Mouse (Mus musculus): ENCODE results near the gene Mier1. TPM values are rescaled to one million over a fixed set of nuclear protein-coding genes. Genes with fewer than 3 reads are reported as not detected.

Mier1 gene
- 38.9 and 54.5 TPM in 2 replicates for polyA plus RNA-seq (2014; fragmentation: Nextera tagmentation; extraction: Ambion mirVana)

DNA sequence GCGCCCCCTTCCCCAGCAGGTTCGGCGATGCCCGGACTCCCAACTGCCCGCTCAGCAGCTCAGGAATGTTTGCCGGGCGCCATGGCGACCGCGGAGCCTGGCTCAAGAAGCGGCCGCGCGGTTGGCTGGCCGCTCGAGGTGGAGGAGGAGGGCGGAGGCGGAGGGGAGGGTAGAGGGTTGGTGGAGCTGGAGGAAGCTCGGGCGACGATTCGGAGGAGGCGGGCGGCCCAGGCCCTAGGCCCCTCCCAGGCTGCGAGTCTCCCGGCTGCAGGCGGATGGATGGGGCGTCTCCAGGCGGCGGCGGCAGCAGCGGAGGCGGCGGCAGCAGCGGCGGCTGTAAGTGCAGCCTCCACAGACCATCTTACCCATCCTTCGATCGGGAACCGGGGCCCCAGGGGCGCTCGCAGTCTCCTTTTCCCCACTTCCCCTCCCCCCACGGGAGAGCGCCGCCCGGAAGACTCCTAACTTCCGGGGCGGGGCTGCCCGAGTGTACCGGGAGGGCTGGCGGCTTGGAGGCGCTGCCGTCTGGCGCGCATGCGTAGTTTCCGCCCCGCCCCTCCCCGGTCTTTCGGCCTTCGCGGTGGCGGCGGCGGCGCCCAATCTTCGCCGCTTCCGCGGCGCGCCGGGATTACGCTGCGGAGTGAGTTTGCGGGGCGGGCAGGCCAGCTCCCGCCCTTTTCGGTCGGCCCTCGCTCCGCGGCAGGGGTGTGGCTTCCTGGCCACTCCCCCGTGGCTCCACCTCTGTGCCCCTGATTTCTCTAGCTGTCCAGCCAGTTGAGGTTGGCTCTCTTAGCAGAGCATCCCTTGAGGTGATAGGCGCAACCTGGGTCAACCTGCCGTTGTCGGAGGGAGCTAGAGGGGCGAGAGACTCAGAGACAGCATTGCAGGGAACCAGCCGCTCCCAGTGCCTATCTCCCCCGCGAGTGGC is at the start of gene Mier1, which contains the start of gene Wdr78:
Gene Mier1, plus strand, starts transcription at position 207 of the 928 bp plus-strand sequence.
Gene Wdr78, minus strand, starts transcription at position 372 of the 928 bp plus-strand sequence.
- H3K27me3 ChIP-seq (ENCODE audit: control insufficient read depth, insufficient read depth, low read length) = no peaks in the 10 kb centered on the region
- WGBS = under 1% methylated on average over 83 of the region's 90 CpGs
- H3K4me3 ChIP-seq (ENCODE audit: low read length) = peak within 1 kb of the TSS; percentile 88
- H3K9ac ChIP-seq (ENCODE audit: low read depth, low read length) = peak within 1 kb of the TSS; percentile 85
- H3K27ac ChIP-seq (ENCODE audit: low read depth, low read length) = peak within 1 kb of the TSS; percentile 99
- no peaks in the 10 kb centered on the region for H3K9me3 ChIP-seq (ENCODE audit: control insufficient read depth, low read length)
- H3K36me3 ChIP-seq (ENCODE audit: control insufficient read depth, insufficient read depth, low read length) = peaks cover 6% of the 10 kb centered on the region; the same call in 1 of the 2 replicates
- H3K4me2 ChIP-seq (replicated peaks; ENCODE audit: low read depth, low read length) = peak within 1 kb of the TSS; percentile 78
- ATAC-seq (ENCODE audit: low FRiP score, low TSS enrichment) = peak; percentile 99
- H3K4me1 ChIP-seq (ENCODE audit: control insufficient read depth, insufficient read depth, low read length) = peaks cover 20% of the 10 kb centered on the region

DNA sequence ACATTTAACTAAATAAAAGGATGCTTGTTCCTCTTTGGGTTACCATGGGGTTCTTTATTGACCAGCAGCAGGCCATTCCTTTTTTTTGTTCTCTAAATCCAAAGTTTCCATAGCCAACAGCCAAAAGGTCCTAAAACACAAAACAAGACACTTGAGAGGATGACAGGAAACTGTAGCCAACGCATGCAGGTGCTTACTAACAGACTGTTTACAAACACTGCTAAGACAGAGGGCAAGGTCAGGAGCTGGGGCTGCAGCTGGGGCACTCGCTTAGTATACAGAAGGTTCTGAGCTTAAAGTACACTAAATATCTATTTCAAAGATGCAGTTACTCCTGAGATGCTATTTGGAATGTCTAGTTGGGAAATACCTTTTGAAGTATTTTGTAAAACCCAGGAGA is 49.8 kb upstream of the Mier1 start:
- ATAC-seq (ENCODE audit: low FRiP score, low TSS enrichment) = no peak
- Histone ChIP-seq H3K27me3 (ENCODE audit: control insufficient read depth, insufficient read depth, low read length) (no peaks in the 10 kb centered on the region), H3K4me3 (ENCODE audit: low read length) (no peak overlapping the region), H3K36me3 (ENCODE audit: control insufficient read depth, insufficient read depth, low read length) (no peaks in the 10 kb centered on the region), H3K4me1 (ENCODE audit: control insufficient read depth, insufficient read depth, low read length) (no peaks in the 10 kb centered on the region), H3K9ac (ENCODE audit: low read depth, low read length) (no peak overlapping the region), H3K27ac (ENCODE audit: low read depth, low read length) (no peak overlapping the region), H3K4me2 (replicated peaks; ENCODE audit: low read depth, low read length) (no peak overlapping the region), H3K9me3 (ENCODE audit: control insufficient read depth, low read length) (no peaks in the 10 kb centered on the region)
- 63% methylated on average over 2 of the region's 2 CpGs for WGBS

DNA sequence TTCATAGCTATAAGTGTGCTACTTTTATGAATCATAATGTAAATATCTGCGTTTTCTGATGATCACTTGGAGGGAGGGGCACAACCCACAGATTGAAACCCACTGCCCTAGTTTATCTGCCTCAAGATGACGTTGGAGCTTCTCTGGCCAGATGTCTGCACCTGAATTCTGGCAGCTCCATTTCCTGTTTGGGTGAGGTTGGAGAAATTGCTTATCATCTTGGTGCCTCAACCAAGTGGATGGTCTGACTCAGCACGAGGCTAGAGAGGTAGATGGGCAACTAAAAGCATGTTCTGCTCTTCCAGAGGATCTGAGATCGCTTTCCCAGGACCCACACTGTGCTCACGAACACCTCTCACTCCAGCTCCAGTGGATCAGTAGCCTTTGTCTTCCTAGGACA is 49.2 kb upstream of the Mier1 start:
- Histone ChIP-seq H3K4me2 (replicated peaks; ENCODE audit: low read depth, low read length) (no peak overlapping the region), H3K27ac (ENCODE audit: low read depth, low read length) (no peak overlapping the region), H3K4me1 (ENCODE audit: control insufficient read depth, insufficient read depth, low read length) (no peaks in the 10 kb centered on the region), H3K36me3 (ENCODE audit: control insufficient read depth, insufficient read depth, low read length) (no peaks in the 10 kb centered on the region), H3K9ac (ENCODE audit: low read depth, low read length) (no peak overlapping the region), H3K27me3 (ENCODE audit: control insufficient read depth, insufficient read depth, low read length) (no peaks in the 10 kb centered on the region), H3K4me3 (ENCODE audit: low read length) (no peak overlapping the region), H3K9me3 (ENCODE audit: control insufficient read depth, low read length) (no peaks in the 10 kb centered on the region)
- ATAC-seq (ENCODE audit: low FRiP score, low TSS enrichment) = no peak
- WGBS = 87% methylated on average over 5 of the region's 5 CpGs

DNA sequence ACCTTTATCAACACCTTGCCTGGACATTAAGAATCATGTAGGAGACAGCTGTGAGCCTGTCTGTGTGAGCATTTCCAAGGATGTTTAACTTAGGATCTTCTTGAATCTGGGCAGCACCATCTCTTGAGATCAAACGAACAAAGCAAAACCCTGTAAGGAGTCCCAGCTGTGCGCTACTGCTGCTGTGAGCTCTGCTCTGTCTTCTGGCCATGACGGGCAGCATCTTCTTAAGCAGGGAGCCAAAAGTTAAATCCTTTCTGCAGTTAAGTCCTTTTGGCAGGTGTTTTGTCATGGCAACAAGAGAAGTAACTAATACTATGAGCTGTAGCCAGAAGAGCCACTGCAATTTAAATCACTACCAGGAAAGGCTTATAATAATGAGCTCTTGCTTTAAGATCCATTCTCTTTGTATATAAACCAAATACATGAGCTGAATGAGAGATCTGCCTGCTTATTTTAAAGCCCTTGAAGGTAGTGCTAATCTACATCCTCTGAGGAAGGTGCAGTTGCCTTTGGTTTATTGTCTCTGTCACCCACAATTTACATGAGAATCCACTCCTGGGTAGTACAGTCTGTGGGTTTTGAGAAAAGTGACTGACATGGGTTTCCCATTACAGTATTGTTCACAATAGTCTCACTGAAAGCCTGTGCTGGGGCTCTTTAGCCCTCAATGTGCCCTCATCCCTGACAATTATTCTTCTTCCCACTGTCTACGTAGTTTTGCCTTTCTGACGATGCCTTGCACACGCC is 46.1 kb upstream of the Mier1 start:
- H3K4me3 ChIP-seq (ENCODE audit: low read length) = no peak overlapping the region
- WGBS = 82% methylated on average over 6 of the region's 6 CpGs
- no peak overlapping the region for H3K4me2 ChIP-seq (replicated peaks; ENCODE audit: low read depth, low read length)
- H3K27me3 ChIP-seq (ENCODE audit: control insufficient read depth, insufficient read depth, low read length) = no peaks in the 10 kb centered on the region
- no peak overlapping the region for H3K9ac ChIP-seq (ENCODE audit: low read depth, low read length)
- H3K9me3 ChIP-seq (ENCODE audit: control insufficient read depth, low read length) = no peaks in the 10 kb centered on the region
- no peak for ATAC-seq (ENCODE audit: low FRiP score, low TSS enrichment)
- H3K4me1 ChIP-seq (ENCODE audit: control insufficient read depth, insufficient read depth, low read length) = no peaks in the 10 kb centered on the region
- no peaks in the 10 kb centered on the region for H3K36me3 ChIP-seq (ENCODE audit: control insufficient read depth, insufficient read depth, low read length)
- no peak overlapping the region for H3K27ac ChIP-seq (ENCODE audit: low read depth, low read length)

DNA sequence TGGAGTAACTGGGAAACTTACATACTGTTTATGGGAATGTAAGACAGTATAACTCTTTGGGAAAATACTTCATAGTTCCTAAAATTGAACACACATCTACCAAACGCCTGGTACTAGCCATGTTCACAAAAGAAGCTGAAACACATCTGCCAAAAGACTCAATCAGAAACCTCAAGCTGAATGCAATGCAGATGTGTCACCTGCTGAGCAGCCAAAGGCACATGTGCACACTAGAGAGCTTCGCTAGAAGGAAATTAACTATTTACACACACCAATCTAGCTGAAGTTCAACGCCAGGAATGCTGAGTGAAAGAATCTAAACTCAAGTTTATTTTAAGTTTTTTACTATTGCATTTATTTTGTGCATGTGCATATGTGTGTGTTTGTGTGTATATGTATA is 43.6 kb upstream of the Mier1 start:
- Histone ChIP-seq H3K27ac (ENCODE audit: low read depth, low read length) (no peak overlapping the region), H3K4me1 (ENCODE audit: control insufficient read depth, insufficient read depth, low read length) (no peaks in the 10 kb centered on the region), H3K9me3 (ENCODE audit: control insufficient read depth, low read length) (no peaks in the 10 kb centered on the region), H3K27me3 (ENCODE audit: control insufficient read depth, insufficient read depth, low read length) (no peaks in the 10 kb centered on the region), H3K9ac (ENCODE audit: low read depth, low read length) (no peak overlapping the region), H3K4me3 (ENCODE audit: low read length) (no peak overlapping the region), H3K36me3 (ENCODE audit: control insufficient read depth, insufficient read depth, low read length) (no peaks in the 10 kb centered on the region), H3K4me2 (replicated peaks; ENCODE audit: low read depth, low read length) (no peak overlapping the region)
- no peak for ATAC-seq (ENCODE audit: low FRiP score, low TSS enrichment)
- 79% methylated on average over 3 of the region's 3 CpGs for WGBS

DNA sequence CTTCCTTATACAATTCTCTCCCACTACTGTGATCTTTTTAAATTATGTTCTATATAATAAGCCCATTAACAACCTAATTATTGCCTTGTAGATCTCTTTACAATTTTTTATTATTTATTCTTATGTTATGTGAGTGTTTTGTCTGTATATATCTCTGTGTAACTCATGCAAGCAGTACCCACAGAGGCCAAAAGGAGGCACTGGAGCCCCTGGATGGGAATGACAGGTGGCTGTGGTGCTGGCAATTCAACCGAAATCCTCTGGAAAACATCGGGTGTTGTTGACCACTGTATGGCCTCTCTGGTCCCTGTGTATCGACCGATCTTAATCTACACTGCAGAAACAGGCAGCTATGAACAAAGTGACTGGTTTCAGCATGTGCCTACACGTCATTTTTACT is 29.0 kb upstream of the Mier1 start:
- Histone ChIP-seq H3K9me3 (ENCODE audit: control insufficient read depth, low read length) (no peaks in the 10 kb centered on the region), H3K4me2 (replicated peaks; ENCODE audit: low read depth, low read length) (no peak overlapping the region), H3K27me3 (ENCODE audit: control insufficient read depth, insufficient read depth, low read length) (no peaks in the 10 kb centered on the region), H3K4me1 (ENCODE audit: control insufficient read depth, insufficient read depth, low read length) (no peaks in the 10 kb centered on the region), H3K36me3 (ENCODE audit: control insufficient read depth, insufficient read depth, low read length) (no peaks in the 10 kb centered on the region), H3K4me3 (ENCODE audit: low read length) (no peak overlapping the region), H3K9ac (ENCODE audit: low read depth, low read length) (no peak overlapping the region), H3K27ac (ENCODE audit: low read depth, low read length) (no peak overlapping the region)
- no peak for ATAC-seq (ENCODE audit: low FRiP score, low TSS enrichment)
- 93% methylated on average over 5 of the region's 5 CpGs for WGBS

DNA sequence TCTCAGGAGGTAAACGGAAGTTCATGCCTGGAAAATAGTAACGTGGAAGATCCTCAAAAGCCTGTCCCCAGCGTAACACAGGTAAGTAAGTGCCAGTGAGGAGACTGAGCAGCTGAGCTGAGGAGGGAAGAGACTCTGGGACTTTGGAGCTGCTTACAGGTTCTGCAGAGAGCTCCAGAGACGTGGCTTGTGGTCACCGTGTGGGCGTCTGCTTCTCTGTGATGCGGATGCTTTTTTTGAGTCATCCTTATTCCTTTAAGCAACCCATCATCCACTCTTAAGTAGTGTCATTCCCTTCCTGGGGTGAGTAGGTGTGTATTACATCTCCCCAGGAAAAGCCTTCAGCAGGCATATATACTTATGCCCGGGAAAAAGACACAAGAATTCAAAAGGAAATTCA is 18.3 kb upstream of the Mier1 start:
- H3K27me3 ChIP-seq (ENCODE audit: control insufficient read depth, insufficient read depth, low read length) = no peaks in the 10 kb centered on the region

DNA sequence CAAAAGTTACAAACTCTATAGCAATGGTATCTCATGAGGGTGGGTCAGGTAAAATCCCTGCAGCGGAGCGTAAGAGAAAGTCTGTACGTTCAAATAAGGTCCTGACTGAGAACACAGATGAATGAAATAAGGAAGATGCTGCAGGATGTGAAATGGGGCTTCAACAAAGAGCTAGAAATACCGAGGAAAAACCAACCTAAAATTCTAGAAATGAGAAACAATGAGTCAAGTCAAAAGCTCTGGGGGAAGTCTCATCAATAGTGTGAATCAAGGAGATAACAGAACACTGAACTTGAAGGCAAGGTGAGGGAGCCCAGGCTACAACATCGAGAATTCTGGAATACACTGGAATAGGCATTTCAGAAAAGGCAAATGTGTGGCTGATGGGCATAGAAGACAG is 15.7 kb upstream of the Mier1 start:
- Histone ChIP-seq H3K4me3 (ENCODE audit: low read length) (no peak overlapping the region), H3K9me3 (ENCODE audit: control insufficient read depth, low read length) (no peaks in the 10 kb centered on the region), H3K4me2 (replicated peaks; ENCODE audit: low read depth, low read length) (no peak overlapping the region), H3K27ac (ENCODE audit: low read depth, low read length) (no peak overlapping the region), H3K27me3 (ENCODE audit: control insufficient read depth, insufficient read depth, low read length) (no peaks in the 10 kb centered on the region), H3K4me1 (ENCODE audit: control insufficient read depth, insufficient read depth, low read length) (no peaks in the 10 kb centered on the region), H3K9ac (ENCODE audit: low read depth, low read length) (no peak overlapping the region), H3K36me3 (ENCODE audit: control insufficient read depth, insufficient read depth, low read length) (no peaks in the 10 kb centered on the region; the same call in 1 of the 2 replicates)
- no peak for ATAC-seq (ENCODE audit: low FRiP score, low TSS enrichment)
- 89% methylated on average over 5 of the region's 5 CpGs for WGBS

More for the DNA sequence above, 18.3 kb upstream of the Mier1 start:
- WGBS = 90% methylated on average over 8 of the region's 8 CpGs
- H3K9me3 ChIP-seq (ENCODE audit: control insufficient read depth, low read length) = no peaks in the 10 kb centered on the region
- H3K4me1 ChIP-seq (ENCODE audit: control insufficient read depth, insufficient read depth, low read length) = no peaks in the 10 kb centered on the region
- ATAC-seq (ENCODE audit: low FRiP score, low TSS enrichment) = no peak
- no peak overlapping the region for H3K9ac ChIP-seq (ENCODE audit: low read depth, low read length)
- H3K36me3 ChIP-seq (ENCODE audit: control insufficient read depth, insufficient read depth, low read length) = no peaks in the 10 kb centered on the region
- no peak overlapping the region for H3K4me3 ChIP-seq (ENCODE audit: low read length)
- H3K4me2 ChIP-seq (replicated peaks; ENCODE audit: low read depth, low read length) = no peak overlapping the region
- H3K27ac ChIP-seq (ENCODE audit: low read depth, low read length) = no peak overlapping the region

DNA sequence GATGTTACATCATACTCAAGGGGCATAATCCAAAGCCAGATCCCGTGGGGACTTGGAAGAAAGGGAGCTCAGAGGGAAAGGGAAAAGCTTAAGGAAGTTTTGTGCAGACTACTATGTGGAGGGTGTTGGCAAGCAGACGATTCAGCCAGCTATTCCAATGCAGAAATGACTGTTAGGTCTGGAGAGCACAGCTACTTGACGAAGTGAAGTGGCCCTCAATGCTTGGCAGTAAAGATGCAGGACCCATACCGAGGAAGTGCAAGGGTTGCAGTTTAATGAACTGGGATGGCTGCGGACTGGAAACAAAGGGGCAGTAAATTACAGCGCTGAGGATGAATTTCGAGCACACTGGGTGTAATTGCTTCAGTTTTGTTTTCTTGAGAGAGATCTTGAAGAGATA is 1.5 kb upstream of the Mier1 start:
- no peak overlapping the region for H3K27ac ChIP-seq (ENCODE audit: low read depth, low read length)

More for the DNA sequence above, 1.5 kb upstream of the Mier1 start:
- Histone ChIP-seq H3K9me3 (ENCODE audit: control insufficient read depth, low read length) (no peaks in the 10 kb centered on the region), H3K4me1 (ENCODE audit: control insufficient read depth, insufficient read depth, low read length) (peaks cover 17% of the 10 kb centered on the region), H3K27me3 (ENCODE audit: control insufficient read depth, insufficient read depth, low read length) (no peaks in the 10 kb centered on the region), H3K4me3 (ENCODE audit: low read length) (peak overlapping the region; percentile 88), H3K4me2 (replicated peaks; ENCODE audit: low read depth, low read length) (peak overlapping the region; percentile 78), H3K9ac (ENCODE audit: low read depth, low read length) (peak overlapping the region; percentile 85), H3K36me3 (ENCODE audit: control insufficient read depth, insufficient read depth, low read length) (peaks cover 6% of the 10 kb centered on the region; the same call in 1 of the 2 replicates)
- no peak for ATAC-seq (ENCODE audit: low FRiP score, low TSS enrichment)
- 29% methylated on average over 7 of the region's 7 CpGs for WGBS

All from kidney, embryonic 14.5 days (tissue).